Mouse (Mus musculus) liver, adult 2 months (tissue): ENCODE measurements at regions not wholly inside any gene's neighbourhood (a gene's known extent, or its start where the extent isn't known, plus 50 kb on each side); places are given as distances from the start of the nearest gene placed in this dataset.
"Not testable (repeated sequence)": the region's sequence is repeated elsewhere in the genome, so short reads cannot be mapped to it uniquely, and the experiment has no call there.

ENCODE experiments used
- DNase-seq: peaks from one replicate; pipeline ENCODE4 v3.0.0-alpha.2; 2011; ENCODE audit warnings: low read depth, low spot score; ENCODE audit errors: extremely low read depth
- H3K27ac ChIP-seq: fragments of 200-500 bp; replicated peaks from 2 replicates; pipeline ENCODE4 v1.5.1; 2012; ENCODE audit warnings: low read depth, mild to moderate bottlenecking, control low read depth, inconsistent platforms, low read length; ENCODE audit not compliant: insufficient read depth
- H3K27me3 ChIP-seq: fragments of 200-500 bp; 2 replicates; pipeline ENCODE4 v1.6.1; 2012; ENCODE audit warnings: mild to moderate bottlenecking, moderate library complexity, low read length, inconsistent platforms; ENCODE audit not compliant: control insufficient read depth, insufficient read depth
- H3K36me3 ChIP-seq: fragments of 200-500 bp; 2 replicates; pipeline ENCODE4 v1.6.1; 2012; ENCODE audit warnings: low read length, inconsistent platforms; ENCODE audit not compliant: control insufficient read depth, insufficient read depth
- H3K4me1 ChIP-seq: fragments of 200-500 bp; 2 replicates; pipeline ENCODE4 v1.6.1; 2011; ENCODE audit warnings: low read length; ENCODE audit not compliant: control insufficient read depth, insufficient read depth
- H3K4me3 ChIP-seq: fragments of 200-500 bp; 2 replicates; pipeline ENCODE4 v1.5.1; 2011; ENCODE audit warnings: low read depth, mild to moderate bottlenecking, control low read depth, low read length, moderate library complexity; ENCODE audit not compliant: insufficient read depth
- H3K79me2 ChIP-seq: fragments of 200-500 bp; 2 replicates; pipeline ENCODE4 v1.6.1; 2012; ENCODE audit warnings: inconsistent platforms, mild to moderate bottlenecking, low read length, moderate library complexity; ENCODE audit not compliant: control insufficient read depth, insufficient read depth
- H3K9ac ChIP-seq: fragments of 200-500 bp; 2 replicates; pipeline ENCODE4 v1.6.1; 2012; ENCODE audit warnings: low read depth, mild to moderate bottlenecking, control low read depth, inconsistent platforms, low read length
- CTCF ChIP-seq: fragments of 200-500 bp; IDR thresholded peaks from 2 replicates; pipeline ENCODE4 v1.5.1; 2011; ENCODE audit warnings: low read depth, low read length, control low read depth
- POLR2A ChIP-seq: fragments of 200-500 bp; IDR thresholded peaks from 2 replicates; pipeline ENCODE4 v1.6.1; 2011; ENCODE audit warnings: low read length, control low read depth; ENCODE audit not compliant: insufficient read depth; ENCODE audit errors: extremely low read depth
- WGBS: fragments of 180-500 bp; shearing (Covaris S2); methylation state at CpG from one replicate; pipeline ENCODE4 v1.1.7; 2018; 5-methylcytosine and 5-hydroxymethylcytosine counted together

DNA sequence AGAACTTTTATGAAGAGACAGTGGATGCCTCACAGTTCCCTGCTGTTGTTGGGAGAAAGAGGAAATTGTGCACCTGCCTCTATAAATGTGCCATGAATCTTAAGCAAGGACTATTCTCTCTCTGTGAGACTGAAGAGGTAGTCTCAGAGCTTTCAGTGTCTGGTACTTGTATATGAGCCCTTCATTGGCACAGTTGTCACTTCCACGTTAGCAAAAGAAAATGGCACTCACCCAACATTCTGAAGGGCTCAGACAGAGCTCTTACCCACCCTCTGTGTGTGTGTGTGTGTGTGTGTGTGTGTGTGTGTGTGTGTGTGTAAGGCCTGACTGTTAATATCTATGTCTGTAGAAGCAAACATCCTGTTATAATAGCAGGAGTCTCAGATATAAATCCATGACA is 75.6 kb upstream of the Lhfpl3 start:
- no peak overlapping the region for H3K9ac ChIP-seq
- no peak for TF ChIP-seq POLR2A
- no peak for TF ChIP-seq CTCF
- H3K27ac ChIP-seq: no peak overlapping the region
- H3K79me2 ChIP-seq: no peaks in the 10 kb centered on the region
- H3K4me3 ChIP-seq: no peak overlapping the region
- no peak for DNase-seq
- H3K27me3 ChIP-seq: no peaks in the 10 kb centered on the region
- H3K4me1 ChIP-seq: no peaks in the 10 kb centered on the region
- WGBS: 69% methylated on average over 1 of the region's 1 CpGs
- H3K36me3 ChIP-seq: no peaks in the 10 kb centered on the region

DNA sequence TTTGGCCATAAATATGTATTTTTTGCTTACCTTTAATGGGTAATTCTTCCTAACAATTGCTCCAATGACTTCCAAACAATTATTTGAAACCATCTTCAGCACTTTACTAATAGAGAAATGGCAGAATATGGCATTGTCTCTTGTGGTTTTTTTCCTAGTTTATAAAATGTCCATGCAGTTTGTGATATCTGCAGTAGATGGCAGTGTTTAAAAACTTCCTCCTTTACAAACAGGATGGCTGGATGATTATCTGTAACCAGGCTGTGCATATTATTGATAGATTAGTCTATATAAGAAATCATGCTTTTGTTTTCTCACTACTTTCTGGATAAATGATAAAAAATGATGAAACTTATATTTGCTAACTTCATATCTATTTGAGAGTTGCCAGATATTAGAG is 91.0 kb upstream of the Orc5 start:
- DNase-seq: peak; percentile 9
- Histone ChIP-seq H3K27me3 (no peaks in the 10 kb centered on the region), H3K4me3 (no peak overlapping the region), H3K79me2 (no peaks in the 10 kb centered on the region), H3K36me3 (no peaks in the 10 kb centered on the region), H3K9ac (no peak overlapping the region), H3K4me1 (no peaks in the 10 kb centered on the region), H3K27ac (no peak overlapping the region)
- TF ChIP-seq POLR2A (no peak), CTCF (peak; percentile 26; the same call in 1 of the 2 replicates)

DNA sequence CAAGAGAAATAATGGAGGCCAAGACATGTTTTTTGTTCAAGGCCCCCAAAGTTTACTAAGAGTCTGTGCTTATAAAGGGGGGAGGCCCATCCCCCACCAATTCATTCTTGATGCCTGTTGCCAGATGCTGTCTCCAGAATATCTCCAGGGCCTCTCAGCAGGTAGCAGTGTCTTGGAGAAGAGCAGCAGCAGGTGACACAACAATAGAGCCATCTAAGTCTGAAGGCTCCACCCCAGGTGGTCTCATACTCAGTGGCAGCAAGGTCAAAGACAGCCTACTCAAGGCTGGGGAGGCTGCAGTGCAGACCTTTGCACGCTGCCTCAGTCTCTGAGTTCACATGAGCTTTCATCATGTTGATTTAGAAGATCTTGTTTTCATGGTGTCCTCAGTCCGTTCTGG is 66.8 kb upstream of the Orc5 start:
- not testable (repeated sequence) for H3K79me2 ChIP-seq, H3K27ac ChIP-seq, DNase-seq, H3K4me1 ChIP-seq, H3K9ac ChIP-seq, H3K4me3 ChIP-seq, H3K27me3 ChIP-seq, H3K36me3 ChIP-seq
- 87% methylated on average over 2 of the region's 2 CpGs for WGBS
